Mouse (Mus musculus): Measurements from ENCODE around the gene Rpl10. TPM values are rescaled to one million over a fixed set of nuclear protein-coding genes. Genes with fewer than 3 reads are reported as not detected.
A peak's percentile ranks its signal among the peaks of the same experiment; 100 is the strongest.

The Rpl10 gene
- polyA plus RNA-seq, 1 experiment, result 1,460 TPM

GRCm38 (mm10) chrX:74298348-74298747, 27.7 kb downstream of the Rpl10 start:
- no peaks in the 10 kb centered on the region for H3K4me1 ChIP-seq (ENCODE audit: control insufficient read depth, insufficient read depth, low read length)
- H3K27me3 ChIP-seq (replicated peaks; ENCODE audit: control insufficient read depth, insufficient read depth, low read length), result no peaks in the 10 kb centered on the region
- DNase-seq, result no peak
- no peak overlapping the region for H3K27ac ChIP-seq (ENCODE audit: insufficient read depth, low read depth, low read length)
- H3K36me3 ChIP-seq (ENCODE audit: control insufficient read depth, insufficient read depth, low read length), result peaks cover 1% of the 10 kb centered on the region; the same call in 1 of the 2 replicates
- 93% methylated on average over 1 of the region's 1 CpGs for WGBS
- TF ChIP-seq CTCF (conservative IDR thresholded peaks at IDR 0.05; ENCODE audit: insufficient read depth, insufficient read length, low read depth, low read length) (no peak), POLR2A (IDR thresholded peaks at IDR 0.05; ENCODE audit: low read depth, low read length) (no peak)
- no peak overlapping the region for H3K4me3 ChIP-seq (ENCODE audit: insufficient read depth, low read depth, low read length)

GRCm38 (mm10) chrX:74299721-74300120, 29.1 kb downstream of the Rpl10 start:
- no peak overlapping the region for H3K4me3 ChIP-seq (ENCODE audit: insufficient read depth, low read depth, low read length)
- peak overlapping the region; percentile 23; the same call in 1 of the 2 replicates for H3K27ac ChIP-seq (ENCODE audit: insufficient read depth, low read depth, low read length)
- 87% methylated on average over 3 of the region's 3 CpGs for WGBS
- H3K36me3 ChIP-seq (ENCODE audit: control insufficient read depth, insufficient read depth, low read length), result peaks cover 1% of the 10 kb centered on the region; the same call in 1 of the 2 replicates
- no peak for DNase-seq
- H3K4me1 ChIP-seq (ENCODE audit: control insufficient read depth, insufficient read depth, low read length), result no peaks in the 10 kb centered on the region; the same call in 1 of the 2 replicates
- TF ChIP-seq CTCF (conservative IDR thresholded peaks at IDR 0.05; ENCODE audit: insufficient read depth, insufficient read length, low read depth, low read length) (no peak), POLR2A (IDR thresholded peaks at IDR 0.05; ENCODE audit: low read depth, low read length) (no peak)
- no peaks in the 10 kb centered on the region for H3K27me3 ChIP-seq (replicated peaks; ENCODE audit: control insufficient read depth, insufficient read depth, low read length)

- peak; percentile 79 for DNase-seq
- 0% methylated on average over 35 of the region's 41 CpGs for WGBS
- no peaks in the 10 kb centered on the region for H3K27me3 ChIP-seq (replicated peaks; ENCODE audit: control insufficient read depth, insufficient read depth, low read length)
- peak within 1 kb of the TSS; percentile 98 for H3K4me3 ChIP-seq (ENCODE audit: insufficient read depth, low read depth, low read length)
- peak within 1 kb of the TSS; percentile 90 for H3K27ac ChIP-seq (ENCODE audit: insufficient read depth, low read depth, low read length)
- peaks cover 4% of the 10 kb centered on the region; the same call in 1 of the 2 replicates for H3K4me1 ChIP-seq (ENCODE audit: control insufficient read depth, insufficient read depth, low read length)
- peaks cover 3% of the 10 kb centered on the region; the same call in 1 of the 2 replicates for H3K36me3 ChIP-seq (ENCODE audit: control insufficient read depth, insufficient read depth, low read length)
- TF ChIP-seq CTCF (conservative IDR thresholded peaks at IDR 0.05; ENCODE audit: insufficient read depth, insufficient read length, low read depth, low read length), result peak; percentile 25; the same call in 1 of the 2 replicates
- peak; percentile 74 for TF ChIP-seq POLR2A (IDR thresholded peaks at IDR 0.05; ENCODE audit: low read depth, low read length)
These were observed 34.5 kb downstream of the Rpl10 start, which contains the start of gene Gdi1 for GRCm38 (mm10) chrX:74304867-74305700. Gene Gdi1 (plus strand): TSS chrX:74304998.

GRCm38 (mm10) chrX:74312540-74313464, 42.2 kb downstream of the Rpl10 start, which contains the start of gene Fam50a:
Gene Fam50a (plus strand): TSS chrX:74313033.
- peak; percentile 94 for DNase-seq
- WGBS, result 1% methylated on average over 59 of the region's 59 CpGs
- H3K36me3 ChIP-seq (ENCODE audit: control insufficient read depth, insufficient read depth, low read length), result no peaks in the 10 kb centered on the region
- H3K27me3 ChIP-seq (replicated peaks; ENCODE audit: control insufficient read depth, insufficient read depth, low read length), result no peaks in the 10 kb centered on the region
- H3K4me1 ChIP-seq (ENCODE audit: control insufficient read depth, insufficient read depth, low read length), result peaks cover 13% of the 10 kb centered on the region; the same call in 1 of the 2 replicates
- peak within 1 kb of the TSS; percentile 93 for H3K27ac ChIP-seq (ENCODE audit: insufficient read depth, low read depth, low read length)
- peak within 1 kb of the TSS; percentile 92 for H3K4me3 ChIP-seq (ENCODE audit: insufficient read depth, low read depth, low read length)
- TF ChIP-seq POLR2A (IDR thresholded peaks at IDR 0.05; ENCODE audit: low read depth, low read length), result peak; percentile 45
- TF ChIP-seq CTCF (conservative IDR thresholded peaks at IDR 0.05; ENCODE audit: insufficient read depth, insufficient read length, low read depth, low read length), result no peak

Other genes starting within 250 kb of the Rpl10 start
- 91.7 and 131 TPM in 2 replicates for gene Irak1, start 246.9 kb upstream of the Rpl10 start, polyA plus RNA-seq (2012; rRNA removed)
- gene Opn1mw, start 143.3 kb upstream of the Rpl10 start, polyA plus RNA-seq (2012; rRNA removed), result not detected in 2 replicates
- gene Mecp2, start 135.4 kb upstream of the Rpl10 start, polyA plus RNA-seq (2012; rRNA removed), result 6.8 and 7.0 TPM in 2 replicates
- not detected in 2 replicates for gene Tex28, start 103.0 kb upstream of the Rpl10 start, polyA plus RNA-seq (2012; rRNA removed)
- gene Tktl1, start 93.6 kb upstream of the Rpl10 start, polyA plus RNA-seq (2012; rRNA removed), result not detected in 2 replicates
- gene Flna, start 21.0 kb upstream of the Rpl10 start, polyA plus RNA-seq (2012; rRNA removed), result 125 and 161 TPM in 2 replicates
- 41.1 and 45.2 TPM in 2 replicates for gene Emd, start 16.1 kb upstream of the Rpl10 start, polyA plus RNA-seq (2012; rRNA removed)
- 79.6 and 104 TPM in 2 replicates for gene Taz, start 11.1 kb downstream of the Rpl10 start, polyA plus RNA-seq (2012; rRNA removed)
- gene Dnase1l1, start 11.5 kb downstream of the Rpl10 start, polyA plus RNA-seq (2012; rRNA removed), result 26.0 and 26.1 TPM in 2 replicates
- gene Atp6ap1, start 26.3 kb downstream of the Rpl10 start, polyA plus RNA-seq (2012; rRNA removed), result 382 and 458 TPM in 2 replicates
- 120 and 150 TPM in 2 replicates for gene Gdi1, start 34.2 kb downstream of the Rpl10 start, polyA plus RNA-seq (2012; rRNA removed)
- gene Fam50a, start 42.2 kb downstream of the Rpl10 start, polyA plus RNA-seq (2012; rRNA removed), result 13.1 and 17.7 TPM in 2 replicates
- gene Plxna3, start 58.3 kb downstream of the Rpl10 start, polyA plus RNA-seq (2012; rRNA removed), result 5.8 and 7.3 TPM in 2 replicates
- 78.3 and 81.7 TPM in 2 replicates for gene Lage3, start 82.8 kb downstream of the Rpl10 start, polyA plus RNA-seq (2012; rRNA removed)
- gene Ubl4a, start 102.4 kb downstream of the Rpl10 start, polyA plus RNA-seq (2012; rRNA removed), result 43.3 and 50.4 TPM in 2 replicates
- gene Slc10a3, start 102.5 kb downstream of the Rpl10 start, polyA plus RNA-seq (2012; rRNA removed), result 13.9 and 17.4 TPM in 2 replicates
- gene Fam3a, start 122.5 kb downstream of the Rpl10 start, polyA plus RNA-seq (2012; rRNA removed), result 47.1 and 53.5 TPM in 2 replicates
- gene Ikbkg, start 122.5 kb downstream of the Rpl10 start, polyA plus RNA-seq (2012; rRNA removed), result 10.7 and 11.2 TPM in 2 replicates
- 34.1 and 34.8 TPM in 2 replicates for gene G6pdx, start 158.4 kb downstream of the Rpl10 start, polyA plus RNA-seq (2012; rRNA removed)
- not detected in 2 replicates for gene Gm6880, start 210.6 kb downstream of the Rpl10 start, polyA plus RNA-seq (2012; rRNA removed)

All from kidney, adult 2 months (tissue).